Mouse (Mus musculus) layer of hippocampus, postnatal 10 days (tissue): ENCODE measurements at regions not wholly inside any gene's neighbourhood (a gene's known extent, or its start where the extent isn't known, plus 50 kb on each side); places are given as distances from the start of the nearest gene placed in this dataset.

Source experiments
- DNase-seq, 2 experiments: peaks; one replicate each; pipeline ENCODE4 v3.0.0; 2021; ENCODE audit warnings: low spot score in 2 of 2

GRCm38 (mm10) chr4:54812740-54813634 lies 131.9 kb upstream of the Zfp462 start:
- DNase-seq, result no peak

GRCm38 (mm10) chr4:54837326-54837725 lies 107.5 kb upstream of the Zfp462 start:
- DNase-seq, result peak; percentile 32 to 43

- DNase-seq, result no peak
Measured at GRCm38 (mm10) chr4:54838111-54838510, 106.7 kb upstream of the Zfp462 start.

GRCm38 (mm10) chr4:54838794-54839193 lies 106.1 kb upstream of the Zfp462 start:
- no peak for DNase-seq

- DNase-seq, result no peak
Measured at GRCm38 (mm10) chr4:54852991-54853925, 91.6 kb upstream of the Zfp462 start.

- DNase-seq, result no peak
Measured at GRCm38 (mm10) chr4:54858604-54859003, 86.2 kb upstream of the Zfp462 start.

GRCm38 (mm10) chr4:54866062-54866461 lies 78.8 kb upstream of the Zfp462 start:
- DNase-seq, result no peak

- DNase-seq, result no peak
Measured at GRCm38 (mm10) chr4:54874136-54874827, 70.6 kb upstream of the Zfp462 start.

- DNase-seq, result no peak
Measured at GRCm38 (mm10) chr4:54875506-54875905, 69.3 kb upstream of the Zfp462 start.

GRCm38 (mm10) chr4:54877361-54877760 lies 67.5 kb upstream of the Zfp462 start:
- no peak for DNase-seq

- no peak for DNase-seq
Measured at GRCm38 (mm10) chr4:54878531-54878930, 66.3 kb upstream of the Zfp462 start.

- no peak for DNase-seq
Measured at GRCm38 (mm10) chr4:54893288-54893687, 51.6 kb upstream of the Zfp462 start.
